Mouse (Mus musculus) midbrain, embryonic 13.5 days (tissue): ENCODE measurements at regions not wholly inside any gene's neighbourhood (a gene's known extent, or its start where the extent isn't known, plus 50 kb on each side); places are given as distances from the start of the nearest gene placed in this dataset.

Source experiments
- ATAC-seq: fragments of 200-750 bp; cut with Nextera tagmentation; 2 replicates; pipeline ENCODE4 v1.8.0; 2017; ENCODE audit warnings: mild to moderate bottlenecking, moderate TSS enrichment, moderate library complexity
- H3K27ac ChIP-seq: fragments of 300-500 bp; sonication (generic); 2 replicates; pipeline ENCODE4 v1.5.1; 2015; ENCODE audit warnings: inconsistent platforms, mild to moderate bottlenecking, moderate library complexity
- H3K27me3 ChIP-seq: fragments of 300-500 bp; sonication (generic); 2 replicates; pipeline ENCODE4 v1.6.1; 2015; ENCODE audit warnings: mild to moderate bottlenecking, inconsistent platforms
- H3K36me3 ChIP-seq: fragments of 300-500 bp; sonication (generic); 2 replicates; pipeline ENCODE4 v1.6.1; 2015; ENCODE audit warnings: mild to moderate bottlenecking, inconsistent platforms
- H3K4me1 ChIP-seq: fragments of 300-500 bp; sonication (generic); replicated peaks from 2 replicates; pipeline ENCODE4 v1.6.1; 2015; ENCODE audit warnings: inconsistent platforms
- H3K4me2 ChIP-seq: fragments of 300-500 bp; sonication (generic); replicated peaks from 2 replicates; pipeline ENCODE4 v1.6.1; 2015; ENCODE audit warnings: moderate library complexity, mild to moderate bottlenecking, inconsistent platforms
- H3K4me3 ChIP-seq: fragments of 300-500 bp; sonication (generic); replicated peaks from 2 replicates; pipeline ENCODE4 v1.5.1; 2015; ENCODE audit warnings: mild to moderate bottlenecking, inconsistent platforms
- H3K9ac ChIP-seq: fragments of 300-500 bp; sonication (generic); replicated peaks from 2 replicates; pipeline ENCODE4 v1.6.1; 2015; ENCODE audit warnings: mild to moderate bottlenecking, inconsistent platforms
- H3K9me3 ChIP-seq: fragments of 300-500 bp; sonication (generic); 2 replicates; pipeline ENCODE4 v1.6.1; 2016; ENCODE audit warnings: mild to moderate bottlenecking, inconsistent platforms
- WGBS: fragments of 180-500 bp; shearing (Covaris S2); methylation state at CpG from one replicate; pipeline ENCODE4 v1.1.7; 2015; 5-methylcytosine and 5-hydroxymethylcytosine counted together

DNA sequence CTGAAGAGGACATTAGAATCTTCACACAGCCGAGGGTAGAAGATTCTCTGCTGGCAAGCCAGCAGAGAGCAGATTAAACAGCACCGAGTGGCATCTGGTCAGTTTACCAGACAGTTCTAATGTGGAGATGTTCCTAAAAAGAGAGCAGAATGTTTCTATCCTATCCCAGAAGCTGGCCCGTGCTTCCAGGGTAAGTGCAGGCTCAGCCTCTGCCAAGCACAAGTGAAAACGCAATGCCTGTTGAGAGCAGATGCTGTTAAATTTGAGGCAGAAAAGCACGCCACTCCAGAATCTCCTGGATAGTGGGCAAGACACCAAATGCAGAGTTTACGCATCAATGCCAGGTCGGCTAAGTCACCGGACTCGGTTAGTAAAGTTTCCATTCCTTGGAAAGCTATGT lies 175.8 kb downstream of the Faxc start:
- ATAC-seq: no peak
- H3K9me3 ChIP-seq: no peaks in the 10 kb centered on the region
- H3K27me3 ChIP-seq: no peaks in the 10 kb centered on the region
- no peak overlapping the region for H3K4me3 ChIP-seq
- WGBS: 86% methylated on average over 9 of the region's 9 CpGs
- H3K36me3 ChIP-seq: no peaks in the 10 kb centered on the region
- H3K27ac ChIP-seq: no peak overlapping the region
- peaks cover 41% of the 10 kb centered on the region for H3K4me1 ChIP-seq
- no peak overlapping the region for H3K9ac ChIP-seq
- no peak overlapping the region for H3K4me2 ChIP-seq

DNA sequence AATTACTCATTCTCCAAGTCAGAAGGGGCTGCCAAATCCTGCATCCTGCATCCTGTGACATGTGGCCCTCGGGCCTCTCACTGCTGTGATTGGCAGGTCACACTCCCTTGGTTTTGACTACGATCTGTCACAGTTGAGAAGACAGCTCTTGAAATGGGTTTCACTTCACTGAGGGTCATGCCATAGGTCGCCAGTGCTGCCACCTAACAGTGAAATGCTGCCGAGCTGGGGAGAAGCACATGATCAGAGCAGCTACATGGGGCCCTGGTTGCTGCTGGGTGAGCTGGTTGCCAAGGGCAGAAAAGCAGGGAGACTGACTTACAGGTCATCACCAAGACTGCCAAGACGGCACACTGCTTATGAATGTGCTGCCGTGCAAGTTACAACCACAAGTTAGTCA lies 178.3 kb downstream of the Faxc start:
- 20% methylated on average over 6 of the region's 6 CpGs for WGBS
- peak; percentile 26; the same call in 1 of the 2 replicates for ATAC-seq

DNA sequence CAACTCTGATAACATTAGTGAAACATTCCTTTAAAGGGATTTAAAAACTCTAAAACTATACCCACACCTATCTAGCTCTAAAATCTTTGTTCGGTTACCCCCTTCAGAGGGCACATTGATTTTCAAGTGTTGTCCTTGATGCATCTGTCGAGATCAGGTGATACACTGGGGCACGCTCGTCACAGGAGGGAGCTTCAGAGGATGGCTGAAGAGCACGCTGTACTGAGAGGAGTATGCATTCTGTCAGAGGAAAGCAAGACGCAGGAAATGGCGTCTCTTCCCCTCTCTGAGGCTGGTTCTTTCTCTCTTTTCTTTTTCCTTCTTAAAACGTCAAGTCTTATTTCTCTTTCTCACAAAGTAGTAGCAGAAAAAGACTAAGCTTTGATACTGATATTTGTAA lies 179.3 kb downstream of the Faxc start:
- Histone ChIP-seq H3K27me3 (no peaks in the 10 kb centered on the region), H3K9me3 (no peaks in the 10 kb centered on the region), H3K4me1 (peaks cover 33% of the 10 kb centered on the region), H3K27ac (no peak overlapping the region), H3K4me2 (no peak overlapping the region), H3K4me3 (no peak overlapping the region), H3K9ac (no peak overlapping the region), H3K36me3 (no peaks in the 10 kb centered on the region)
- peak; percentile 70; the same call in 1 of the 2 replicates for ATAC-seq
- WGBS: 21% methylated on average over 8 of the region's 8 CpGs

More for the DNA sequence above, 178.3 kb downstream of the Faxc start:
- no peak overlapping the region for H3K27ac ChIP-seq
- peaks cover 33% of the 10 kb centered on the region for H3K4me1 ChIP-seq
- H3K4me3 ChIP-seq: no peak overlapping the region
- no peaks in the 10 kb centered on the region for H3K9me3 ChIP-seq
- H3K36me3 ChIP-seq: no peaks in the 10 kb centered on the region
- no peaks in the 10 kb centered on the region for H3K27me3 ChIP-seq
- H3K9ac ChIP-seq: no peak overlapping the region
- H3K4me2 ChIP-seq: no peak overlapping the region

GRCm38 (mm10) chr4:22112209-22112608 lies 181.1 kb downstream of the Faxc start:
- ATAC-seq: peak; percentile 53; the same call in 1 of the 2 replicates
- Histone ChIP-seq H3K9ac (no peak overlapping the region), H3K9me3 (no peaks in the 10 kb centered on the region), H3K27ac (no peak overlapping the region), H3K36me3 (no peaks in the 10 kb centered on the region), H3K27me3 (no peaks in the 10 kb centered on the region), H3K4me3 (no peak overlapping the region), H3K4me2 (no peak overlapping the region), H3K4me1 (peaks cover 33% of the 10 kb centered on the region)
- 41% methylated on average over 5 of the region's 5 CpGs for WGBS

- no peak for ATAC-seq
- Histone ChIP-seq H3K4me1 (peaks cover 28% of the 10 kb centered on the region), H3K27ac (no peak overlapping the region), H3K9ac (no peak overlapping the region), H3K36me3 (no peaks in the 10 kb centered on the region), H3K4me3 (no peak overlapping the region), H3K4me2 (no peak overlapping the region), H3K27me3 (no peaks in the 10 kb centered on the region), H3K9me3 (no peaks in the 10 kb centered on the region)
These were observed 183.3 kb downstream of the Faxc start for GRCm38 (mm10) chr4:22114451-22114850.

DNA sequence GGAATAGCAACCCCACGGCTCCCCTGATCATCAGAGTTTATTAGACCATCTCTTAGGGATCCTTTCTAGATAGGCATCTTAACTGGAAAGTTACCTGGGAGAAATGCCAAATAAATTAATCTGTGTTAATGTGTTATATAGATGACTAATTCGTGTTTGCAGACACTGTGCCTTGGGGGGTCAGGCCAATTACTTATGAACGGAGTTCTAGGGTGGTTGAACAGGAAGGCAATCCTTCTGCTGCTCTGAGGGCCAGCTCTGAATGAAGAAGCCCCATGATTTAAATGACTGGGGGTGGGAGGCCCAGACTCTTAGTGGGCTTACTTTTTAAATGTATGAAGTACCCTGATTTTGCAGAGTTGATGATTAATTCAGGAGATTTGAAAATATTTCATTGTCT lies 188.7 kb downstream of the Faxc start:
- no peak overlapping the region for H3K9ac ChIP-seq
- H3K9me3 ChIP-seq: no peaks in the 10 kb centered on the region
- no peak overlapping the region for H3K27ac ChIP-seq
- WGBS: 69% methylated on average over 3 of the region's 3 CpGs
- H3K36me3 ChIP-seq: no peaks in the 10 kb centered on the region
- no peak for ATAC-seq
- no peak overlapping the region for H3K4me2 ChIP-seq
- H3K4me1 ChIP-seq: no peaks in the 10 kb centered on the region
- no peaks in the 10 kb centered on the region for H3K27me3 ChIP-seq
- H3K4me3 ChIP-seq: no peak overlapping the region

DNA sequence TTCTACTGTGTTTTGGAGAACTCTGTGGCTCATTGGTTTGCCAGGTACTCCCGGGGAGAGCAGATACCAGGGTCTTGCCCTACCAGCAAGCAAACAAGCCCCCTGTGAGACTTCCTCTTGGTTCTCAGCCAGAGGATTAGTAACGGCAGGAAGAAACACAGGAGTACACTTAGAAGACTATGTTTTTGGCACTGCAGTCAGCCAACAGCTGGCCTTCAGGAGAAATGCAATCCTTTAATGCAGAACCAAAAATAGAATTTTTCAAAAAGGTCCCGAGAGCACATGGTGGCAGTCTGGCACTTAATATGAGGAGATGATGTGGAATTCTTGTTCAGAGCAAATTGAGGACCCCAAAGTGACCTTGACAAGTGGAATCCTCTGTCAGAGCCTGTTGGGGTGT lies 189.8 kb downstream of the Faxc start:
- Histone ChIP-seq H3K9me3 (no peaks in the 10 kb centered on the region), H3K4me2 (no peak overlapping the region), H3K9ac (no peak overlapping the region), H3K27ac (no peak overlapping the region), H3K27me3 (no peaks in the 10 kb centered on the region), H3K4me3 (no peak overlapping the region), H3K36me3 (no peaks in the 10 kb centered on the region), H3K4me1 (no peaks in the 10 kb centered on the region)
- no peak for ATAC-seq
- WGBS: 46% methylated on average over 3 of the region's 3 CpGs

GRCm38 (mm10) chr4:22121397-22121796 lies 190.3 kb downstream of the Faxc start:
- Histone ChIP-seq H3K4me3 (no peak overlapping the region), H3K4me2 (no peak overlapping the region), H3K9ac (no peak overlapping the region), H3K9me3 (no peaks in the 10 kb centered on the region), H3K36me3 (no peaks in the 10 kb centered on the region), H3K4me1 (no peaks in the 10 kb centered on the region), H3K27me3 (no peaks in the 10 kb centered on the region), H3K27ac (no peak overlapping the region)
- 75% methylated on average over 2 of the region's 2 CpGs for WGBS
- no peak for ATAC-seq

- no peak for ATAC-seq
- Histone ChIP-seq H3K4me3 (no peak overlapping the region), H3K27me3 (no peaks in the 10 kb centered on the region), H3K4me2 (no peak overlapping the region), H3K9me3 (no peaks in the 10 kb centered on the region), H3K36me3 (no peaks in the 10 kb centered on the region), H3K4me1 (no peaks in the 10 kb centered on the region), H3K9ac (no peak overlapping the region), H3K27ac (no peak overlapping the region)
- 91% methylated on average over 6 of the region's 6 CpGs for WGBS
These were observed 193.7 kb downstream of the Faxc start for GRCm38 (mm10) chr4:22124836-22125235.

GRCm38 (mm10) chr4:22130511-22130910 lies 199.4 kb downstream of the Faxc start:
- H3K4me2 ChIP-seq: no peak overlapping the region
- no peaks in the 10 kb centered on the region for H3K9me3 ChIP-seq
- WGBS: 84% methylated on average over 8 of the region's 8 CpGs
- ATAC-seq: no peak
- no peaks in the 10 kb centered on the region for H3K36me3 ChIP-seq
- H3K4me3 ChIP-seq: no peak overlapping the region
- H3K27me3 ChIP-seq: no peaks in the 10 kb centered on the region
- no peak overlapping the region for H3K27ac ChIP-seq
- H3K4me1 ChIP-seq: peaks cover 16% of the 10 kb centered on the region
- no peak overlapping the region for H3K9ac ChIP-seq

DNA sequence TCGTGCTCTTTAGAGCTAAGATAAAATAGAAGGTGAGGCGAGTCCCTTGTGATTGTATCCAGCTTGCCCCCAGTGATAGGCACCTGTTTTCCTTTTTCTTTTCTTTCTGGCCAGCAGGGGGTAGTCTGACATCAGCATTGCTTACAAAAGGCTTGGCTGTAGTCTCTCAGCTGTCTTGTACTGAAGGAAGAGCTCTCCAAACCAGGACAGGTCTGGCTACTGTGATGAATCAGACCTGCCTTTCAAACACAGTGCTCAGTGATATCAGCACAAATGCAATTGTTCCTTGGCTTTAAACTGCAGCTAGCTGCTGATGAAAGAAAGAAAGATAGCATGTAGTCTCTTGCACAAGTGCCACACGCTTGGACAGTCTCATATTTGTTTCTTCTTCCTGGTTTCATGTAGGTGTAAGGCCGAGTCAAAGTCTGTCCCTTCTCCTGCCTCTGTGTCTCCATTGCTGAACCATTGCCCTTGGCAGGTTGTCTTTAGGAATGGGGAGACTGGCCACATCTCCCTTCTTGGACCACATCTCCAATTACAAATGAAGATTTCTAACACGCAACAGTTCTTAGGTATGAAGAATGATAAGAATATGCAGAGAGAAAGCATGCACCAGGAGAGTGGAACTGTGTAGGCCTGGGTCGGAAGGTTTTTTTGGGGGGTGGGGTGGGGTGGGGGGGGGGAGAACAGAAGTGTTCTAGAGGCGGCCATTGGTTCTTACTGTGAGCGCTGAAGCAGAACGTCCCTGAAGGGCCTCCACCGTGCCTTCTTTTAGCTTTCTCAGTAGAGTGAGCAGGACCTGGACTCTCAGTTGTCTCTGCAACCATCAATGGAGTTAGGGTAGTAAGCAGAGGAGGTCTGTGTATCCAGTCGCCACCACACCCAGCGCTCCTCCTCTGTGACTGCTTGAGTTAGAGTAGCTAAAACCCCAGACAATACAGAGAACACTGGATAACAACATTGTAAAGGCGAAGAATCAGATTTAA lies 200.9 kb downstream of the Faxc start:
- H3K27me3 ChIP-seq: no peaks in the 10 kb centered on the region
- H3K9me3 ChIP-seq: no peaks in the 10 kb centered on the region
- no peak overlapping the region for H3K4me3 ChIP-seq
- H3K4me1 ChIP-seq: peaks cover 16% of the 10 kb centered on the region
- ATAC-seq: peak; percentile 87
- no peak overlapping the region for H3K4me2 ChIP-seq
- H3K36me3 ChIP-seq: no peaks in the 10 kb centered on the region
- no peak overlapping the region for H3K9ac ChIP-seq
- 57% methylated on average over 13 of the region's 13 CpGs for WGBS
- no peak overlapping the region for H3K27ac ChIP-seq

DNA sequence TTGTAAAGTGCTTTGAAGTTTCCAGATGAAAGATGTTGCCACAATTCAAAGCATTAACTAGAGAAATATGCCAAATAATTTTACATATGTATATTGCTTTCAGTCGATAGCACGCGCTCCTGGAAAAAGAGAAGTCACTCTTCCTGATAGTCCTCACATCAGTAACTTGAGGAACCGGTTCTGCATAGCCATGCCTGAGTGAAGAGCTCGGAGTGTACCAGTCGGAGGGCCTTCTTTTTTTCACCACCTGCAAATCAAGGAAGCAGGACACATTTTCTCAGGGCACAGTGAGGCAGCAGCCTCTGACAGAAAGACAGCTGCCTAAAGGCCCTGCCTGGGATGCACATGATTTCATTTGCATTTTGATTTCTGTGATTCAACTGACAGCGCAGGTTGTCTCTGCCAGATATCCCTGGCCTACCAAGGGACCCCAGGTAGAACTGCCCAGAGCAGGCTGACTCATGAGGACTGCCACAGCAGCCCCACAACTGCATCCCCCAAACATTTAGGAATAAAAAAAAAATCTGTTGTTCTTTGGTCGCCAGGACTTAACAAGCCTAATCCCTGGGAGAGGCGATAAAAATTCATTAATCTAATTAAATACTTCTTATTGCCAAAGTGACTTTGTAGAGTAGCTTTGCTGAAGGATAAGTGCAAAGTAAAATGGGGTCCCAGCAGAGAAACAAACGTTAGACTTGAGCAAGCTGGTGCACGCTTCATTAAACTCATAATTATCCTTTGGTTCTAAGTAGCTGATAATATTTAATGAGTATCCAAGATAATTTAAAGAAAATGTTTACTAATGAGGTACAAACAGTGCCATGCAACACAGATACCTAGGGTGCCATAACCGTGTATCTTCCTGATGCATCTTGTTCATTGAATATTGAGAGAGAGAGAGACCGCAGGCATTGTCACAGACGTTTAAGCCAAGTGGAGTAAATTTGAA lies 202.7 kb downstream of the Faxc start:
- Histone ChIP-seq H3K9me3 (no peaks in the 10 kb centered on the region), H3K4me2 (no peak overlapping the region), H3K36me3 (no peaks in the 10 kb centered on the region), H3K27ac (no peak overlapping the region), H3K4me3 (no peak overlapping the region), H3K27me3 (no peaks in the 10 kb centered on the region), H3K4me1 (peaks cover 16% of the 10 kb centered on the region), H3K9ac (no peak overlapping the region)
- peak; percentile 52; the same call in 1 of the 2 replicates for ATAC-seq
- WGBS: 44% methylated on average over 14 of the region's 14 CpGs
